Mouse (Mus musculus): ENCODE measurements around the gene Mrps5. TPM values are rescaled to one million over a fixed set of nuclear protein-coding genes. Genes with fewer than 3 reads are reported as not detected.

Mrps5 gene
- 136 and 145 TPM in 2 replicates for polyA plus RNA-seq (2015; fragmentation: Nextera tagmentation; extraction: Ambion mirVana)

DNA sequence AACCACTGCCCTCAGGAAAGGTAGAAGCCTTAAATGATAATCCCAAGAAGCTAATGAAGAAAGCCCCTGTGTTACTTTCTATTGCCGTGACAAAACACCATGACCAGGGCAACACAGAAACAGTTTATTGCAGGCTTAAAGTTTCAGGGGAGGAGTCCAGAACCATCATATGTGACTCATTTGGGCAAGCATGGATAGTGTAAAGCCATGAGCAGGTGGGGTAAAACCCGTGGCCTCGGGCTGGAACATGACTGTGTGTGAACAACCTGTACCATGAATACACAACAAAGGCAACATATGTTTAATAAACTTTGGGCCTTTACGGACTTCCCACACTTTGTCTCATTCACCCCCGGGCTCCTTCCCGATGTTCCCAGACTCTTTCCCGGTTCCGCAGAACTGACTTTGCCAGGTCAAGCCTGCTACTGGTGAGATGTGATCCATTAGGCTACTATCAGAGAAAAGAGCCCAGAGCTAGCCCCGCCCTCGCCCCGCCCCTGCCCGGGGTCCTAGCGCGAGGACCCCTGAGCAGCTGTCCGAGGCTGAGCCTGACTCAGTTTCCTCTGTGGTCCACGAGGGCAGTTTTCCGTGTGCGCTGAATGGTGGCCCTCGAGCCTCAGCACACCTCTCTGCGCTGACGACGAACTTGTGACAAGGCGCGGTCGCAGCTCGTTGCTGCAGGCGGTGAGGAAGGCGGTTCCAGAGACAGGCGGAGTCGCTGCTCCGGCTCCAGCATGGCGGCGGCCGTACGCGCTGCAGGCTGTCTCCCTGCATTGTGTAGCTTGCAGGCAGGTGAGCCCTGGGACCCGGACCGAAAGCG is at the start of gene Mrps5, which contains the start of gene Zfp661:
Mrps5 (plus strand) TSS at position 529 of the 820 bp plus-strand sequence.
Zfp661 (minus strand) TSS at position 401 of the 820 bp plus-strand sequence.
- 5% methylated on average over 39 of the region's 39 CpGs for WGBS
- H3K27ac ChIP-seq, result peak within 1 kb of the TSS; percentile 74; the same call in 1 of the 2 replicates

DNA sequence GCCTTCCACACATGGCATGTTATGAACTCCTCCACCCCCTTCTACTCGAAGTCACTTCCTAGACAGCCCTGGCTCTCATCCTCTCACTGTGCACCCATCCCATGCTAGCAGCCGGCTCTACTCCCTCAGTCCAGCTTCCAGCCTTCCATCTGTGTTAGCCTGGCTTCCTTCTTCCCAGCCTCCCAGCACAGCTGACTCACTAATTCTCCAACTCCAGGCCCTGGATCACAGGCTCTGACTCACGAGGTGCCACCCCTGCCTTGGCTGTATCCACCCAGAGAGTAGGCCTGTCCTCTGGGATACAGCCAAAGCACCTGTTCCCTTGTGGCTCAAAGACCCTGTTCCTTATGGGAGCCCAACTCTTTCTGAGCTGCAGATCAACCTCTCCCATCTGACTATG is 49.5 kb upstream of the Mrps5 start:
- WGBS, result 68% methylated on average over 3 of the region's 3 CpGs
- Histone ChIP-seq H3K27ac (no peak overlapping the region), H3K36me3 (no peaks in the 10 kb centered on the region), H3K9ac (no peak overlapping the region), H3K4me2 (replicated peaks) (no peak overlapping the region), H3K27me3 (peaks cover 58% of the 10 kb centered on the region), H3K4me1 (no peaks in the 10 kb centered on the region), H3K4me3 (no peak overlapping the region), H3K9me3 (no peaks in the 10 kb centered on the region)
- no peak for ATAC-seq (ENCODE audit: low FRiP score, low read depth)

More for the DNA sequence above, at the start of gene Mrps5, which contains the start of gene Zfp661:
- Histone ChIP-seq H3K9me3 (no peaks in the 10 kb centered on the region), H3K4me3 (peak within 1 kb of the TSS; percentile 95), H3K27me3 (no peaks in the 10 kb centered on the region), H3K4me1 (peaks cover 38% of the 10 kb centered on the region), H3K4me2 (replicated peaks) (peak within 1 kb of the TSS; percentile 85), H3K9ac (peak within 1 kb of the TSS; percentile 86), H3K36me3 (peaks cover 5% of the 10 kb centered on the region; the same call in 1 of the 2 replicates)
- ATAC-seq (ENCODE audit: low FRiP score, low read depth), result peak; percentile 61; the same call in 1 of the 2 replicates

DNA sequence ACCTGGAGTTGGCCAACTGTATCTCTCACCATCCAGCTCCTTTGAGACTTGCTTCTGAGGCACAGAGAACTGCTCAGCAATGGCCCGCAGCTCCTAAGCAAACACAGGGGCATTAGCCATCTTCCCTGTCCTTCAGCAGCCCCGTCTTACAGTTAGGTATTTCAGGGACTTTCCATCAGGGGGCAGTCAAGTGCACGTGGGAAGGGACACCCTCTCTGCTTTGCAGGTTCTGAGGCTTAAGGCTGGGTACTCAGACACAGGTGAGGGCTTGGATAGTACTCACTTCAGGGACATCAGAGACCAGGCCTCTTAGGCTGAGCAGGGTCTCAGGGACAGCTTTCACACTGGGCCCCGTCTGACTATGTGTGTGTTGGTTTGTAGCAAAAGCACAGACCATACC is 47.5 kb upstream of the Mrps5 start:
- Histone ChIP-seq H3K9me3 (no peaks in the 10 kb centered on the region), H3K4me3 (no peak overlapping the region), H3K27ac (no peak overlapping the region), H3K27me3 (peaks cover 78% of the 10 kb centered on the region), H3K4me1 (no peaks in the 10 kb centered on the region), H3K4me2 (replicated peaks) (no peak overlapping the region), H3K9ac (no peak overlapping the region), H3K36me3 (no peaks in the 10 kb centered on the region)
- WGBS, result 24% methylated on average over 4 of the region's 4 CpGs
- ATAC-seq (ENCODE audit: low FRiP score, low read depth), result no peak

DNA sequence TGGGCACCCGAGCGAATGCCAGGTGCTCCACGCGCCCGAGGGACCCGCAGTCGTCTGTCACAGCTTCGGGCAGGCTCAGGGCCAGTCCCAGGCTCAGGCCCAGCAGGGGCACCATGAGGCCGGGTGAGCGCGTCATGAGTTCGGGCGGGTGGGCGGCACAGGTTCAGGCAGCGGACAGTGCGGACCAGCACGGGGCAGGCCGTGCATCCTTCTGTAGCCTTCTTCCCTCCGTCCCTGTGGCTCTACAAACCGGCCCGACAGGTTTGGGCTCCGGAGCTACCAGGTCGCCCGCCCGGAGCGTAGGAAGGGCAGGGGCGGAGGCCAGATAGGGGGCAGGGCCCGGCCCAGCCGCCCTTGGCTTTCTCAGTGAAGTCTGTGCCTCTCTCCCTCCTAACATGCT is 45.8 kb upstream of the Mrps5 start, which contains the start of gene Prom2:
Prom2 (minus strand) TSS at position 283 of the 400 bp plus-strand sequence.
- H3K27me3 ChIP-seq, result peaks cover 83% of the 10 kb centered on the region
- no peaks in the 10 kb centered on the region for H3K4me1 ChIP-seq
- H3K4me2 ChIP-seq (replicated peaks), result peak within 1 kb of the TSS; percentile 40
- H3K9me3 ChIP-seq, result no peaks in the 10 kb centered on the region
- under 1% methylated on average over 24 of the region's 29 CpGs for WGBS
- H3K4me3 ChIP-seq, result peak within 1 kb of the TSS; percentile 22
- no peaks in the 10 kb centered on the region for H3K36me3 ChIP-seq
- 0 out of 2 replicates have a peak within 1 kb of the TSS, but pooled peaks have one; percentile 39 for H3K9ac ChIP-seq
- no peak within 1 kb of the TSS for H3K27ac ChIP-seq
- no peak for ATAC-seq (ENCODE audit: low FRiP score, low read depth)

GRCm38 (mm10) chr2:127541697-127542096 is 45.3 kb upstream of the Mrps5 start:
- no peak overlapping the region for H3K9ac ChIP-seq
- no peaks in the 10 kb centered on the region for H3K9me3 ChIP-seq
- H3K27me3 ChIP-seq, result peaks cover 83% of the 10 kb centered on the region
- no peak overlapping the region for H3K4me2 ChIP-seq (replicated peaks)
- H3K27ac ChIP-seq, result no peak overlapping the region
- WGBS, result 88% methylated on average over 2 of the region's 2 CpGs
- no peaks in the 10 kb centered on the region for H3K4me1 ChIP-seq
- no peaks in the 10 kb centered on the region for H3K36me3 ChIP-seq
- H3K4me3 ChIP-seq, result no peak overlapping the region
- ATAC-seq (ENCODE audit: low FRiP score, low read depth), result no peak

- no peak overlapping the region for H3K27ac ChIP-seq
- H3K36me3 ChIP-seq, result no peaks in the 10 kb centered on the region
- H3K4me1 ChIP-seq, result no peaks in the 10 kb centered on the region
- H3K9me3 ChIP-seq, result no peaks in the 10 kb centered on the region
- no peak overlapping the region for H3K9ac ChIP-seq
- H3K27me3 ChIP-seq, result peaks cover 19% of the 10 kb centered on the region
- H3K4me3 ChIP-seq, result no peak overlapping the region
- no peak for ATAC-seq (ENCODE audit: low FRiP score, low read depth)
- WGBS, result 65% methylated on average over 5 of the region's 5 CpGs
- H3K4me2 ChIP-seq (replicated peaks), result no peak overlapping the region
Measured at GRCm38 (mm10) chr2:127548342-127549074, 38.5 kb upstream of the Mrps5 start.

DNA sequence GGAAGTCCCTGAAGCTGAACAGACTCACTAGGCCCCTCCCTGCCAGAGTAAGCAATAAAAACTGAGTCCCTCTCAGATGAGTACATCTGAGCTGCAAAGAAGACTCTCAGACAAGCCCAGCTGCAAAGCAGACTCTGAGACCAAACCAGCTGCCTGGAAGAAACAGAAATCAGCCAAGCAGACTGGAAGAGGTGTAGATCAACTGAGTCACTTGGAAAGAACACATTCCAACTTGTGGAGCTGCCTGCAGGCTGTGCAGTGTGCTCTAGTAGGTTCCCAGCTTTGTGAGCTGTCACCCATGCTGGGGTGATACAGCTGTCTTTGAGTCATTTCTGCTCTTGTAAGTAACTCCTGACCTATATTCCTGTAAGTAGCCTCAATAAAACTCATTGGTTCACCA is 37.3 kb upstream of the Mrps5 start:
- no peaks in the 10 kb centered on the region for H3K36me3 ChIP-seq
- peaks cover 7% of the 10 kb centered on the region; the same call in 1 of the 2 replicates for H3K27me3 ChIP-seq
- H3K4me1 ChIP-seq, result no peaks in the 10 kb centered on the region
- no peak overlapping the region for H3K27ac ChIP-seq
- H3K9ac ChIP-seq, result no peak overlapping the region
- no peak for ATAC-seq (ENCODE audit: low FRiP score, low read depth)
- no peak overlapping the region for H3K4me3 ChIP-seq
- no peak overlapping the region for H3K4me2 ChIP-seq (replicated peaks)
- H3K9me3 ChIP-seq, result no peaks in the 10 kb centered on the region

DNA sequence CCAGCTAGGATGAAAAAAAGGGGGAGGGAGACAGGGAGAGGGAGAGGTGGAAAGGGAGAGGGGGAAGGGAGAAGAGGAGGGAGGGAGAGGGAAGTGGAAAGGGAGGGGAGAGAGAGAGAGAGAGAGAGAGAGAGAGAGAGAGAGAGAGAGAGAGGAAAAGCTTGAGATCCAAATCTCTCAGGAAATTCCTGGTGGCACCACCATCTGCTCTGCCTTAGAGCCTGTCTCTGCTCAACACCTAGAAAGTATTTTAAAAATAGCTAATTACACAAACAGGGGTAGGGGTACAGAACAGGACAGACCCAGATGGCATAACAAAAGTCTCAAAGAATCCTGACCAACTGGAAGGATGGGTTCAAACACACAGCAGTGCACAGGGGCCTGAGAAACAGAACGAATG is 36.6 kb upstream of the Mrps5 start:
- Histone ChIP-seq H3K9me3 (no peaks in the 10 kb centered on the region), H3K4me1 (no peaks in the 10 kb centered on the region), H3K4me3 (no peak overlapping the region), H3K27me3 (0 out of 2 replicates have a peak, but pooled peaks cover 4% of the 10 kb centered on the region), H3K36me3 (no peaks in the 10 kb centered on the region), H3K9ac (no peak overlapping the region), H3K4me2 (replicated peaks) (no peak overlapping the region), H3K27ac (no peak overlapping the region)
- 58% methylated on average over 1 of the region's 1 CpGs for WGBS
- ATAC-seq (ENCODE audit: low FRiP score, low read depth), result no peak

DNA sequence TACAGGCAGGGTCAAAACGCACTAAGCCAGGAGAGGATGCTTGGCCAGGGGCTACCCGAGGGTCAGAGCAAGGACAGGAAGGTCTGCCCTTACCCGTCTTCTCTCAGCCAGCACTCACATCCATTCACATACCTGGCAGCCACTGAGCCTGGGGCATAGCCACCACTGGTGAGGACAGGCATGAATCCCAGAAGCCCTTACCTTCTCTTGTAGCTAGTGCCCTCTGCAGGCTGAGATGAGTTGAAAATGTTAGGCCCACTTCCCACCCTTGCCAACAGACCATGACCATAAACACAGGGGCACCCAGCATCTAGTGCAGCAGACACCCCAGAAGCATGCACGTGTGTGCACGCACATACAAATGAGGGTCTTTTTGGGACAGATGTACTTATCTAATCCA is 35.9 kb upstream of the Mrps5 start:
- Histone ChIP-seq H3K27me3 (0 out of 2 replicates have a peak, but pooled peaks cover 4% of the 10 kb centered on the region), H3K9me3 (no peaks in the 10 kb centered on the region), H3K4me1 (no peaks in the 10 kb centered on the region), H3K9ac (no peak overlapping the region), H3K36me3 (no peaks in the 10 kb centered on the region), H3K4me2 (replicated peaks) (no peak overlapping the region), H3K4me3 (no peak overlapping the region), H3K27ac (no peak overlapping the region)
- WGBS, result 45% methylated on average over 5 of the region's 5 CpGs
- ATAC-seq (ENCODE audit: low FRiP score, low read depth), result no peak

- Histone ChIP-seq H3K27ac (no peak overlapping the region), H3K36me3 (no peaks in the 10 kb centered on the region), H3K27me3 (peaks cover 17% of the 10 kb centered on the region; the same call in 1 of the 2 replicates), H3K4me3 (peak overlapping the region; percentile 21), H3K4me1 (0 out of 2 replicates have a peak, but pooled peaks cover 3% of the 10 kb centered on the region), H3K9me3 (no peaks in the 10 kb centered on the region), H3K9ac (no peak overlapping the region), H3K4me2 (replicated peaks) (peak overlapping the region; percentile 48)
- WGBS, result 17% methylated on average over 18 of the region's 18 CpGs
- ATAC-seq (ENCODE audit: low FRiP score, low read depth), result peak; percentile 97
Measured at GRCm38 (mm10) chr2:127559070-127559966, 27.7 kb upstream of the Mrps5 start.

DNA sequence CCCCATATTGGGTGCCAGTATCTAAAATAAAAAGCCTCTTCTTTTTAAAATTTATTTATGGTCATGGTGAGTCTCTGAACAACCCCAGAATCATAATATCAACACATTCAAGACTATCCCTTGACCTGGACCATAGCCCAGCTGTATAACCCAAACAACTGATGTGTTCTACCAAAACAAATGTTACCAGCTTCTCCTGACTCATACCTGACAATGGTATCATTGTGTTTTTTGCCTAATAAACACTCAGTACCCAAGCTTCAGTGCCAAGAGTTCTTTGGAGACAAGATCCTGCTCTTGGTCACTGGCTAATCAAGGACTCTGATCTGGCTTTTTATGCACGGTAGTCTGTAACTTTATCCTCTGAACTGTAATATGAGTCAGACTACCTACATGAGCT is 13.7 kb upstream of the Mrps5 start:
- no peak for ATAC-seq (ENCODE audit: low FRiP score, low read depth)
- Histone ChIP-seq H3K9ac (no peak overlapping the region), H3K9me3 (peaks cover 7% of the 10 kb centered on the region; the same call in 1 of the 2 replicates), H3K27ac (no peak overlapping the region), H3K4me1 (no peaks in the 10 kb centered on the region), H3K36me3 (peaks cover 25% of the 10 kb centered on the region), H3K4me2 (replicated peaks) (no peak overlapping the region), H3K27me3 (no peaks in the 10 kb centered on the region), H3K4me3 (no peak overlapping the region)
- 51% methylated on average over 1 of the region's 1 CpGs for WGBS

Data from limb, embryonic 13.5 days (tissue).